Mouse (Mus musculus) bone marrow macrophage, adult 2 months (primary cell): ENCODE results near the gene Htr2c.

Experiments used
- CTCF ChIP-seq: IDR thresholded peaks from 2 replicates; pipeline ENCODE4 v1.5.1; 2012; ENCODE audit warnings: low read depth, mild to moderate bottlenecking, low read length, moderate library complexity
- POLR2A ChIP-seq: IDR thresholded peaks from 2 replicates; pipeline ENCODE4 v1.6.1; 2012; ENCODE audit warnings: mild to moderate bottlenecking, low read depth, low read length, borderline replicate concordance

DNA sequence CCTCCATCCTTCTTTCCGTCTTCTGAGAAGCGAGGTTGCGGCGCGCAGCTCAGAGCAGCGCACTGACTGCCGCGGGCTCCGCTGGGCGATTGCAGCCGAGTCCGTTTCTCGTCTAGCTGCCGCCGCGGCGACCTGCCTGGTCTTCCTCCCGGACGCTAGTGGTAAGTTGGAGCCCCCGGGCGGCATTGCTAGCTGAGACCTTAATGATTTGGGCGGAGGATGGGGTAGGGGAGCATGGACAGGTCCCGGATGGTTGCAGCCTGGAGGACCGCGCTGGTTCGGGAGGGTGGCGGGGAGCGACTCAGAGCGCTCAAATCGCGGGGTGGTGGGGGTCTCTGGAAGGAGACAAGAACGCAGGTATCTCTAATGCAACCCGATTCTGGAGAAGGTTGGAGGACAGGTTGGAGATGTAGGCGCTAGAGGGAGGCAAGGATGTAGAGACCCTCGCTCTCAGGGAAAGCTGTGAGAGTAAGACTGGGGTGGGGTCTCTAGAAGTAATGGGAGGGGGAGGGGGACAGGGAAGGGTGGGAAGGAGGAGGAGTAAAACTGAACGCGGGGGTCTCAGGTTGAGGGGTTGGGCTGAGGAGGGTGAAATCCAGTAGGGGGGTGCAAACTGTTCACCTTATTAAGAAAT lies 718 bp downstream of the Htr2c start:
- TF ChIP-seq CTCF: no peak
- TF ChIP-seq POLR2A: no peak
